Mouse (Mus musculus): Measurements from ENCODE around the gene Gm49394. TPM values are rescaled to one million over a fixed set of nuclear protein-coding genes. Genes with fewer than 3 reads are reported as not detected.
A peak's percentile ranks its signal among the peaks of the same experiment; 100 is the strongest.

The Gm49394 gene
- polyA plus RNA-seq, 1 experiment from 2014 or later = not detected

GRCm38 (mm10) chr7:142657341-142657791, 12.4 kb downstream of the Gm49394 start:
- H3K36me3 ChIP-seq (replicated peaks) = no peaks in the 10 kb centered on the region
- H3K9me3 ChIP-seq = no peaks in the 10 kb centered on the region
- DNase-seq (ENCODE audit: extremely low spot score, low spot score) = no peak
- H3K4me3 ChIP-seq = peak overlapping the region; percentile 54
- WGBS = 10% methylated on average over 6 of the region's 9 CpGs
- H3K4me1 ChIP-seq = peaks cover 78% of the 10 kb centered on the region
- peak overlapping the region; percentile 84; the same call in 1 of the 2 replicates for H3K27ac ChIP-seq
- peaks cover 100% of the 10 kb centered on the region for H3K27me3 ChIP-seq (ENCODE audit: poor library complexity, severe bottlenecking)

DNA sequence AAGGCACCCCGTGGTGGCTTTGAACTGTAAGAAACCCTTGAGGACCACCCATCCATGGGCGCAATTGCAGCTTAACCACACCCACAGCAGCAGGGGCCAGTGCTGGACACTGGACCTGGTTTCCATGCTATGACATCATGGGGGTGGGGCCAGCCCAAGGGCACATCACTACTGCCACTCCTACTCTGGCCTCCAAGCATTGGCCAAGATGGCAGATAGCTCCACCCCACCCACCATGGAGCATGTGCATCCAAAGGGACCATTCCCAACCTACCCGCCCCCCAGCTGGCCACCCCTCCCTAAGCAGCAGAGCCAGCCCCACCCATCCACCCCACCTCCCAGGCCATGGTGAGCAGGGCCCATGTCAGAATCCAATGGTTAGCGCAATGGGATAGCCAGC, 13.7 kb downstream of the Gm49394 start:
- Histone ChIP-seq H3K27ac (no peak overlapping the region), H3K4me1 (peaks cover 75% of the 10 kb centered on the region), H3K36me3 (replicated peaks) (no peaks in the 10 kb centered on the region), H3K4me3 (peak overlapping the region; percentile 54; the same call in 1 of the 2 replicates), H3K9me3 (no peaks in the 10 kb centered on the region), H3K27me3 (ENCODE audit: poor library complexity, severe bottlenecking) (peaks cover 99% of the 10 kb centered on the region)
- 35% methylated on average over 4 of the region's 4 CpGs for WGBS
- no peak for DNase-seq (ENCODE audit: extremely low spot score, low spot score)

DNA sequence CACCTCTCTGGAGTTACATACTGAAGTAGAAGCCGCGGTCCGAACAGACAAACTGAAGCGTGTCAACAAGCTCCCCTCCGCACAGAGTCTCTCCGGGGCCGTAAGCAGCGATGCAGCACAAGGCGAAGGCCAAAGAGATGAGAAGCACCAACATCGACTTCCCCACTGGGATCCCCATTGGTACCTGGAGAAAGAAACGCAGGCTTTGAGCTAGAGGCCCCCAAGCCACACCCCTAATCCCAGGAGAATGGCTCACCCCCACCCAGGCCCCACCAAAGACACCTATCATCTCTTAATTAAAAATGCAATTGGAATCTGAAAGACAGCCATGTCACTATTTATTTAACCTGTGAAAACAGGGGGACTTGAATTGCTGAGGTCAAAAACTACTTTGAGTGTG, 14.1 kb downstream of the Gm49394 start:
- WGBS = 4% methylated on average over 11 of the region's 11 CpGs
- Histone ChIP-seq H3K36me3 (replicated peaks) (no peaks in the 10 kb centered on the region), H3K4me1 (peaks cover 71% of the 10 kb centered on the region), H3K9me3 (no peaks in the 10 kb centered on the region), H3K27me3 (ENCODE audit: poor library complexity, severe bottlenecking) (peaks cover 99% of the 10 kb centered on the region), H3K27ac (no peak overlapping the region), H3K4me3 (peak overlapping the region; percentile 54)
- DNase-seq (ENCODE audit: extremely low spot score, low spot score) = no peak

DNA sequence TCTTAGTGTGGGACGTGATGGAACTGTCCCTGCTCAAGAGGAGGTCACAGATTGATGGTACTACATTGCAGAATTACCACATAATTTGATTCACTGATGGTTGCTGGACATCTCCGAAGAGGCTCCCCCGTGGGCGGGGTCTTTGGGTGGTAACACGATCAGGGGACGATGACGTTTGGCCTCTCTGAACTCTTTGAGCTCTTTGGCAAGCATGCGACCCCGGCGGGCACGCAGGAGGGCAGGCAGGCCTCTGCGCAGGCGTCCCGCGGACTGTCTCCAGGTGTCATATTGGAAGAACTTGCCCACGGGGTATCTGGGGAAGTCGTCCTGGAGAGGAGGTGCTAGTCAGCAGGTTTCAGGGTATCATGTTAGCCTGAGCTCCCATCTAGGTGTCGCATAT, 16.0 kb downstream of the Gm49394 start:
- no peaks in the 10 kb centered on the region for H3K9me3 ChIP-seq
- peaks cover 52% of the 10 kb centered on the region for H3K4me1 ChIP-seq
- no peak overlapping the region for H3K4me3 ChIP-seq
- H3K27me3 ChIP-seq (ENCODE audit: poor library complexity, severe bottlenecking) = peaks cover 88% of the 10 kb centered on the region
- H3K36me3 ChIP-seq (replicated peaks) = no peaks in the 10 kb centered on the region
- H3K27ac ChIP-seq = no peak overlapping the region
- WGBS = 6% methylated on average over 18 of the region's 18 CpGs
- no peak for DNase-seq (ENCODE audit: extremely low spot score, low spot score)

DNA sequence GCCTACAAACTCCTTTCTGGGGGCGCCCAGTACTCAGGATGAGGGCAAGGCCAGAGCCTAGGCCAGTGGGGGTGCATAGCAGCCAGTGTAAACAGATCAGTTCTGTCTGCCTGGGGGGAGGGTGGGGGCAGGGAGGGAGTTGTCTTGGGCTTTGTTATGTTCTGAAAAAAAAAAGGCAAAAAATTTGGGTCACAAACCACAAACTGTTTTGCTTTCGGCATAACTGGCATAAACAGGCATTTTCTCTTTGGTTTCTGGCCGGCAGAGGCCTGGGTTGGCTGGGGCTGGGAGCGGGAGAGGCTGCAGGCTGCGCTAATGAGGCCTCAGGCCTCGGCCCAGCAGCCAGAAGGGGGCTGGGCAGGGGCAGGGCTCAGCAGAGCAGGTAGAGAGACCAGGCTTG, 23.1 kb downstream of the Gm49394 start:
- peaks cover 24% of the 10 kb centered on the region for H3K27me3 ChIP-seq (ENCODE audit: poor library complexity, severe bottlenecking)
- H3K9me3 ChIP-seq = no peaks in the 10 kb centered on the region
- 26% methylated on average over 6 of the region's 6 CpGs for WGBS
- no peak overlapping the region for H3K4me3 ChIP-seq
- DNase-seq (ENCODE audit: extremely low spot score, low spot score) = no peak
- peak overlapping the region; percentile 54 for H3K27ac ChIP-seq
- H3K4me1 ChIP-seq = peaks cover 18% of the 10 kb centered on the region
- no peaks in the 10 kb centered on the region for H3K36me3 ChIP-seq (replicated peaks)

DNA sequence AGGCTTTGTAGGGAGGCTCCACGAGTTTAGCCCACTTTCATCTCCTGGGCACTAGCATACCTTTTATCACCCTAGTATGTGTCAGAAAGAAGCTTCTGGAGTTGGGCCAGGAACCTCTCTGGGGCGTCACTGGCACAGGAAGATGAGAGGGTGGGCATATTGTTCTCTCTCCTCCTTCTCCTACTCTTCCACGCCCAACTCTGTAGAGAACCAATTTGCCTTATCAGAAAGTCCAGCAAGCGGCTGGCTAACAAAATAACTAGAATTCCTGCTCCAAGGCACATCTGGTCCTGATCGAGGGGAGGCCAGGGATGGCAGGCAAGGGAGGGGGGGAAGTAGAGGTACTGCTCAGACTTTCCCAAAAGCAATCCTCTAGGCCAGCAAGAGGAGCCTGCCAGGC, 24.7 kb downstream of the Gm49394 start:
- no peak for DNase-seq (ENCODE audit: extremely low spot score, low spot score)
- Histone ChIP-seq H3K27ac (peak overlapping the region; percentile 11; the same call in 1 of the 2 replicates), H3K4me3 (no peak overlapping the region), H3K27me3 (ENCODE audit: poor library complexity, severe bottlenecking) (peaks cover 8% of the 10 kb centered on the region), H3K4me1 (peaks cover 18% of the 10 kb centered on the region), H3K36me3 (replicated peaks) (no peaks in the 10 kb centered on the region), H3K9me3 (no peaks in the 10 kb centered on the region)
- 55% methylated on average over 5 of the region's 5 CpGs for WGBS

DNA sequence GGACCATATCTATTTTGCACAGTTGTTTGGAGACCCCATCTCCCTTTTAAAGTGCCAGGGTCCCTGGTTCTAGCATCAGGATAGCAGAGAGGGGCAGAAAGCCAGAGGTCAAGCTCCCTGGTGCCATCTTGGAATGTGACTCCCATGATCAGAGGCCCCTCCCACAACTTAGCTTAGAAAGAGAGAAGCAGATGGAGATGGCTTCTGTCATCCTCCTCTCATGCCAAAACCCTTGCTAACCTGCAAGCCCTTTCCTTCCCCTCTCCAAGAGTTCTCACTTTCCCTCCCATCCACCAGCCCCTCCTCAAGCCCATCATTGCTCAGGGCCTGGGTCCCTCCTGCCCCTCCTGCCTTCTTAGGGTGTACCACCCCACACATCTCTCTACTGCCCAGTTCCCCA, 33.6 kb downstream of the Gm49394 start:
- Histone ChIP-seq H3K4me3 (no peak overlapping the region), H3K27me3 (ENCODE audit: poor library complexity, severe bottlenecking) (no peaks in the 10 kb centered on the region; the same call in 1 of the 2 replicates), H3K27ac (peak overlapping the region; percentile 37; the same call in 1 of the 2 replicates), H3K9me3 (no peaks in the 10 kb centered on the region), H3K4me1 (peaks cover 15% of the 10 kb centered on the region), H3K36me3 (replicated peaks) (no peaks in the 10 kb centered on the region)
- no peak for DNase-seq (ENCODE audit: extremely low spot score, low spot score)

GRCm38 (mm10) chr7:142630691-142631090, 39.1 kb downstream of the Gm49394 start:
- no peaks in the 10 kb centered on the region for H3K9me3 ChIP-seq
- no peaks in the 10 kb centered on the region; the same call in 1 of the 2 replicates for H3K27me3 ChIP-seq (ENCODE audit: poor library complexity, severe bottlenecking)
- H3K4me3 ChIP-seq = no peak overlapping the region
- 0 out of 2 replicates have a peak, but pooled peaks cover 3% of the 10 kb centered on the region for H3K4me1 ChIP-seq
- no peak for DNase-seq (ENCODE audit: extremely low spot score, low spot score)
- H3K27ac ChIP-seq = no peak overlapping the region
- H3K36me3 ChIP-seq (replicated peaks) = no peaks in the 10 kb centered on the region
- WGBS = 85% methylated on average over 10 of the region's 10 CpGs

- Histone ChIP-seq H3K4me3 (no peak overlapping the region), H3K4me1 (no peaks in the 10 kb centered on the region), H3K9me3 (no peaks in the 10 kb centered on the region), H3K27ac (no peak overlapping the region), H3K36me3 (replicated peaks) (no peaks in the 10 kb centered on the region), H3K27me3 (ENCODE audit: poor library complexity, severe bottlenecking) (no peaks in the 10 kb centered on the region; the same call in 1 of the 2 replicates)
- no peak for DNase-seq (ENCODE audit: extremely low spot score, low spot score)
- WGBS = 82% methylated on average over 6 of the region's 6 CpGs
Measured at GRCm38 (mm10) chr7:142629806-142630205, 39.9 kb downstream of the Gm49394 start.

DNA sequence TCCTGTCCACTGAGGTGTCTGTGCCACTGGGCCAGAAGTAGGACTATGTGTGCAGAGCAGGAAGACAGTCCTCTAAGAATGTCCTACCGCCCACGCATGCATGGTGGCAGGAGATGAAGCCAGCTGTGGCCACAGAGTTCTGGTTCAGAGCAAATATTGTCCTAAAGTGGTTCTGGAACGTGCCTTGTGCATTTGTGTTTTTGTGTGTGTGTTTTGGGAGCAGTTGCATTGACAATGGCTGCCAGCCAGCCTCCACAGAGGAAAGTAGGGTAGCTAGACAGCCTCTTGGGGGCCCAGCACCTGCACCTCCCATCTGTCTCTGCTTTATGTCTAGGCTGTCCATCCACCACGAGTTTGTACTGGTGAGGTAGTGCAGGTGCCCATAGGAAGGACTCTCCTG, 47.6 kb downstream of the Gm49394 start:
- 82% methylated on average over 4 of the region's 4 CpGs for WGBS
- Histone ChIP-seq H3K36me3 (replicated peaks) (no peaks in the 10 kb centered on the region), H3K27me3 (ENCODE audit: poor library complexity, severe bottlenecking) (no peaks in the 10 kb centered on the region), H3K4me1 (no peaks in the 10 kb centered on the region), H3K9me3 (no peaks in the 10 kb centered on the region), H3K4me3 (no peak overlapping the region), H3K27ac (no peak overlapping the region)
- DNase-seq (ENCODE audit: extremely low spot score, low spot score) = no peak

- no peak overlapping the region for H3K4me3 ChIP-seq
- 53% methylated on average over 2 of the region's 2 CpGs for WGBS
- DNase-seq (ENCODE audit: extremely low spot score, low spot score) = no peak
- H3K9me3 ChIP-seq = no peaks in the 10 kb centered on the region
- H3K27me3 ChIP-seq (ENCODE audit: poor library complexity, severe bottlenecking) = no peaks in the 10 kb centered on the region
- peak overlapping the region; percentile 40; the same call in 1 of the 2 replicates for H3K27ac ChIP-seq
- H3K36me3 ChIP-seq (replicated peaks) = no peaks in the 10 kb centered on the region
- peaks cover 39% of the 10 kb centered on the region for H3K4me1 ChIP-seq
Measured at GRCm38 (mm10) chr7:142613077-142613476, 56.7 kb downstream of the Gm49394 start.

- DNase-seq (ENCODE audit: extremely low spot score, low spot score) = peak; percentile 79
- H3K9me3 ChIP-seq = no peaks in the 10 kb centered on the region
- no peaks in the 10 kb centered on the region for H3K27me3 ChIP-seq (ENCODE audit: poor library complexity, severe bottlenecking)
- H3K4me3 ChIP-seq = peak overlapping the region; percentile 36
- H3K4me1 ChIP-seq = peaks cover 39% of the 10 kb centered on the region
- WGBS = under 1% methylated on average over 12 of the region's 12 CpGs
- no peaks in the 10 kb centered on the region for H3K36me3 ChIP-seq (replicated peaks)
- peak overlapping the region; percentile 89 for H3K27ac ChIP-seq
Measured at GRCm38 (mm10) chr7:142610627-142611406, 58.9 kb downstream of the Gm49394 start.

- H3K27ac ChIP-seq = 0 out of 2 replicates have a peak overlapping the region, but pooled peaks have one; percentile 20
- H3K4me1 ChIP-seq = peaks cover 9% of the 10 kb centered on the region; the same call in 1 of the 2 replicates
- H3K4me3 ChIP-seq = no peak overlapping the region
- WGBS = 80% methylated on average over 2 of the region's 2 CpGs
- no peaks in the 10 kb centered on the region for H3K36me3 ChIP-seq (replicated peaks)
- DNase-seq (ENCODE audit: extremely low spot score, low spot score) = no peak
- H3K27me3 ChIP-seq (ENCODE audit: poor library complexity, severe bottlenecking) = no peaks in the 10 kb centered on the region; the same call in 1 of the 2 replicates
- no peaks in the 10 kb centered on the region for H3K9me3 ChIP-seq
Measured at GRCm38 (mm10) chr7:142600921-142601320, 68.8 kb downstream of the Gm49394 start.

Measured in forebrain, embryonic 10.5 days (tissue).